Mouse (Mus musculus) CH12.LX (cell line): ENCODE data around the gene Eml3.

Source experiments
- CTCF ChIP-seq, 2 experiments: IDR thresholded peaks in 1 of 2; conservative IDR thresholded peaks in 1 of 2; 2 replicates each; pipeline ENCODE4 v1.5.1; 2011 to 2012; ENCODE audit warnings: low read depth in 2 of 2, low read length in 2 of 2, improper control_type of control experiment in 1 of 2, inconsistent platforms in 1 of 2, mild to moderate bottlenecking in 1 of 2, moderate library complexity in 1 of 2
- ETS1 ChIP-seq: conservative IDR thresholded peaks from 2 replicates; pipeline ENCODE4 v1.6.1; 2012; ENCODE audit warnings: low read depth, mild to moderate bottlenecking, inconsistent platforms, low read length, improper control_type of control experiment, moderate library complexity

- TF ChIP-seq ETS1: no peak
- no peak for TF ChIP-seq CTCF (conservative IDR thresholded peaks at IDR 0.05 in 1 of 2, IDR thresholded peaks at IDR 0.05 in 1 of 2; ENCODE audit: low read depth in 2 of 2, low read length in 2 of 2)
These were observed 20.8 kb upstream of the Eml3 start for GRCm38 (mm10) chr19:8908531-8908930.
